Mouse (Mus musculus) brain, adult 2 months (tissue): ENCODE results near the gene Atp1b4.
A peak's percentile ranks its signal among the peaks of the same experiment; 100 is the strongest.
"Not testable (repeated sequence)": the region's sequence is repeated elsewhere in the genome, so short reads cannot be mapped to it uniquely, and the experiment has no call there.

ENCODE experiments used
- DNase-seq: peaks from one replicate; pipeline ENCODE4 v3.0.0; 2011; ENCODE audit warnings: low read depth, low spot score

The Atp1b4 gene

DNA sequence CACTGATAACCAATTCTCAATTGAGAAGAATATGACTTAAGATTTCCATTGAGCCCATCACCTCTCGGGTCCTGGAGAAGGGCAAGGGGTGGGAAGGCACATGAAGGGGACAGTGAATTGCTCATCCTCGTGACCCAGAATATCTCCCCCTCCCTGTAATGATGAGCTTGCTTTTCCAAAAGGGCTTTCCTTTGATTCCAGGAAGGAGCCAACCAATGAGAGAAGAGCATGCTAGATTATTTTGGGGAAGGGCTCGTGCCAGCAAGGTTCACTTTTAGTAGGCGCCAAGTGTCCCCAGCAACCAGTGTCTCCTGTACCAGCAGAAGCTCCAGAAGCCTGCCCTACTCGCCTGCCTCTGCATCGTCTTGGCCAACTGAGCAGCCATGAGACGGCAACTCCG, at the start of gene Atp1b4:
Gene Atp1b4 (plus strand): TSS at position 301 of the 400 bp plus-strand sequence.
- DNase-seq, result no peak

- DNase-seq, result no peak
These were observed 7.4 kb upstream of the Atp1b4 start for GRCm38 (mm10) chrX:38308597-38308996.

DNA sequence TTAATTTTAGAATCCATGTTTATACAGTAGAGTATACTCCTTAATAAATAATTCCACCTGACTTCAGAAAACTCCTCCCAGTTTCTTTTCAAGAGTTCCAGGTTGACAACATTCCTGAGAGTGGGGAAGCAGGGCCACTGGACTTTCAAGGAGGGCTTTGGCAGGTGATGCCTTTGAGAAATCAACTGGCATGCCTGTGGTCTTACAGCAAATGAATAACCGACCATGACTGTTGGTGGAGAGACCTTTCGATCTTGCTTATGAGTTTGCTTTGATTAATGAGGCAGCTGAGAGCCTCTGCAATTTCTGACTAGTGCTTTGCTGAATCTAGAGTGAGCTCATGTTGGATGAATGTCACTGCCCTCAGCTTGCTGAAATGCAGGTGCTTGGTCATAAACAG, 4.9 kb upstream of the Atp1b4 start:
- DNase-seq, result no peak

DNA sequence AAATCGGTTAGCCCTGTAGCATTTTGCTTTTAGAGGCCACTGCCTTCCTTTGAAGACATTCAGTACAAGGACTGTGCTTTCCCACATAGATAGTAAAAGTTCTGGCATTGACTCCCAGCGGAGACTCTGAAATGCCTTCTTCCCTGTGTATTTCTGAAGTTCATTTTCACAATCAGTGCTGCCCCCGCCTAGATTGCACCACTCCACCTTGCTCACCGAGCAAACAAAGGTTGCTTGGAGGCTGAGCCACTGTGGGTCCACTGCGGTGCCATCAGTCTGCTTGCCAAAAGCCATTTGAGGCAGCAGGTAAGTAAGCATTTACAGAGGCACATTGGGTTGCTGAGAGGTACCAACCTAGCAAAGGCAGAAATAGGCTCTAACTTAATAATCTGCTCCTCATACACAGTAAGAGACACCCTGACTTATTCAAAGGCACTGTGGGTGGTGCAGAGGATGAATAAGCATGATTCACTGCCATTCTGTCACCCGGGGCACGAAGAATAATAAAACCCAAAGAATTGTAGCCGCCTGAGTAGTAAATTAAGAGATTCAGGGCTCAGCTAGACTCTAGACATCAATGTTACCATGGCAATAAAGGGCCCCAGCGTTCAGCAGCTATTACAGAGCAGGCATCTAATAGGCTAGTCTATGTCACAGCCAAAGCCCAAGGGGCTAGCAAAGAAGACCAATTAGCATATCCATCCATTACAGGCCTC, 2.9 kb upstream of the Atp1b4 start:
- DNase-seq, result peak; percentile 52

DNA sequence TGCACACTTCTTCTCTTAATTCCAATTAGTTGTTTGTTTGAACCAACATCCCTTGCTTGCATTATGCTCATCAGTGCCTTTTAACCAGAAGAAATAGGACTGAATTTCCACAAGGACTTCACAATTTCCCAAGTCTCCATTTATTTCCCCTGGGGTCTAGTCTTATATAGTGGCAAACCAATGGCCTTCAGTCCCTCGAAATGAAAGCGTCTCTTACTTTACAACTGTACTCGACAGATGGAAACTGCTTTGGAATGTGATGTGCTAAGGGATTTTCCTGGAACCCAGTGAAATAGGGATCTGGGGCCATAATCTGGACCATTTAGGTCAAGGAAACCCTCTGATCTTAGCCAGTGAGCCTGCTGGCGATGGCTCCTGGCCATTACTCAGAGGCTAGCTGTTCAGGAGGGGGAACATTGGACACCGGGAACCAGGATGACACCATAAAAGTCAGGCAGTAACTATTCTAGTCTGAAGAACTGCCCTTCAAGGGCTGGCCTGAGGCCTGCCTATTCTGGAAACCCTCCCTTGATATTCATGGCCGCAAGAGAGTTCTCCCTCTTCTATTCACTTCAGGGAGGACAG, 2.3 kb upstream of the Atp1b4 start:
- no peak for DNase-seq

- peak; percentile 5 for DNase-seq
These were observed 14.9 kb downstream of the Atp1b4 start for GRCm38 (mm10) chrX:38330695-38331406.

DNA sequence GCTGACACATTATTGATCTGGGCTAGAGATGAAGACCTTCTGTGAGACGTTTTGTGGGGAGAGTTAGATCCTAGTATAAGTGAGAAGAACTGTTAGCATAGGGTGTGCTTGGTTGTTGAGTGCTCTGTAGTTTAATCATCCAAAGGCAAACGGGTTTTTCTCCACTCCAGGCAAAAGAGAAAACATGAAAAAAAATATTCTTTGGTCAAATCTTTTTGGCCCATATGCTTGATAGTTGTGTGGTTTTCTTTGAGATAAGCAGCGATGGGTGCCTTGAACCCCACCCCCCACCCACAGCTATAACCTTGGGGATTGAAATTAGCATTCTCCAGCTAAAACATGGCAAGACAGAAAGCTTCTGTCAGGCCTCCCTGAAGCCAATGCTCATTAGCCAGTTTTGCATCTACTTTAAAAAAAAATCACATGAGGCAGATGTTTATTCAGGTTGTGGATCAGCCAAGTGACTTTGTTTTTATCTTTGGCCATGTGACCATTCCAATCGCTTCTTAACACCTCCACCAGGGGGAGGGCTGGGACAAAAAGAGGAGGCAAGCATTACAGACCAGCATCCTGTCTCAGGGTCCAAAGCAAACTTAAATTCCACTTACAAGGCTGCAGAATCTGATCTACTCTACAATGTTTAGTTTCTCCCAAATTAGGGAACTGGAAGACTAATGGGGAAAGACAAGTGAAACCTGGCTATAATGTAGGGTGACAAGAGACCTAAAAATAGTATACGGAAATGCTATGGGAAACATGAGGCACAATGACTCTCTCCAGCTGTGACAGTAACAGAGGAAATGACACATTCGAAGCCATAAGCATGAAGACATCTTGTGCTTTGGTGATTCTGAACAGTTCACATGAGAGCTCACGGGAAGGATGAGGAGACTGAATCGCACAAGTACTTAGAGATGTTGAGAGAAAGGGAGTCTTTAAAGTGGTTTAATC, 18.6 kb downstream of the Atp1b4 start:
- peak; percentile 5 for DNase-seq

DNA sequence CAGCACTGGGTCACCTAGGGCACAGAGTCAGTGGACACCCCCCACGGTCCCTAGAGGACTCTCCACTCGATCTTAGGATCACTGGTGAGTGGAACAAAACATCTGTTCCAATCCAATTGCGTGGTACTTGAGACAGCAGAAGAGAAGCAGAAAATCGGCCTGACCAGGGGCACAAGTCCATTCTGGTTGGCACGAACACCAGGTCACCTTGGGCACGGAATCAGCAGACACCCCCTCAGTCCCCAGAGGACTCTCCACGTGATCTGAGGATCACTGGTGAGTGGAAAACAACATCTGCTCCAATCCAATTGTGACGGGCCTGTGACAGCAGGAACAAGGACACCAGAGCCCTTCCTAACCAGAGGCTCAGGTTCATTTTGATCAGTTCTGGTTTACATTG, 46.0 kb downstream of the Atp1b4 start:
- DNase-seq, result no peak

DNA sequence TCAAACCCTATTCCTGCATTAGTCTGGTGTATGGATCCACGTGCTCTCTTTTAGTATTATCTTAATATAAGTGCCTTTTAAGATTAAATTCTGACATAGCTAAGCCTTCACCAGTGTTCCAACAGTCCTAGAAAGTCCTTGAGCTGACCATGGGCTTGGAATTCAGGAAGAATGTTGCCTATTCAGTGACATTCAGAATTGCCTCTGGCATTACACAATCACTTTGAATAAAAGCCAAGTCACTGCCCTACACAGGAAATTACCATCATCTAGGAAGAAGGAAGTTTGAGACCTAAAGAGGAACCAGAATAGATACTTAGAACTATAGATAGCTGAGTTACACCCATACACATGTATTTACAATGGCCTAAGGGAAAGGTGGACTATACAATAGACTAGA, 48.6 kb downstream of the Atp1b4 start:
- not testable (repeated sequence) for DNase-seq

DNA sequence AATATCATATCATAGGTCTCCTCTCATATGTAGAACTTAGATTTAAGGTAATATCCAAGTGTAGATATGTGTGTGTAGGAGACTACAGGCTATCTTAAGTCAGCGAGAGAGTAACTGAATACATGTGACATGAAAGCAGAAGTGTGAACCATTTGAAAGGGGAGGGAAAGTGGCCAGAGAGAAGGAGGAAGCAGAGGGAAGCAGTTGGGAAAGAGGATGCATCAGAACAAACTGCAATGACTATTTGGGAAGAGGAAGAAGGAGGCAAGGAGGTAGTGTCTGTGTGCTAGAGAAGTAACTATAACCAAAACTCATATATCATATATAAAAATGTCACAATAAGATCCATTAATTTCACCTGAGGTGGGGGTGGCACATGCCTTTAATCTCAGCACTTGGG, 57.2 kb downstream of the Atp1b4 start:
- DNase-seq, result not testable (repeated sequence)
